Mouse (Mus musculus) limb, embryonic 11.5 days (tissue): ENCODE measurements around the gene Usp3. TPM values are rescaled to one million over a fixed set of nuclear protein-coding genes. Genes with fewer than 3 reads are reported as not detected.

Experiments used
- ATAC-seq: fragments of 200-750 bp; cut with Nextera tagmentation; 2 replicates; pipeline ENCODE4 v1.8.0; 2017; ENCODE audit warnings: low read depth; ENCODE audit not compliant: insufficient number of reproducible peaks, low FRiP score, low TSS enrichment
- DNase-seq: peaks from one replicate; pipeline ENCODE4 v3.0.0-alpha.2; 2015; ENCODE audit warnings: low spot score
- H3K27ac ChIP-seq: fragments of 300-500 bp; sonication (generic); replicated peaks from 2 replicates; pipeline ENCODE4 v1.5.1; 2014; ENCODE audit warnings: low read depth, mild to moderate bottlenecking, low read length
- H3K27me3 ChIP-seq: fragments of 300-500 bp; sonication (generic); 2 replicates; pipeline ENCODE4 v1.6.1; 2014; ENCODE audit warnings: mild to moderate bottlenecking, low read length, mixed read lengths; ENCODE audit not compliant: control insufficient read depth, insufficient read depth
- H3K36me3 ChIP-seq: fragments of 300-500 bp; sonication (generic); 2 replicates; pipeline ENCODE4 v1.6.1; 2014; ENCODE audit warnings: mild to moderate bottlenecking, low read length, moderate library complexity, mixed read lengths; ENCODE audit not compliant: control insufficient read depth, insufficient read depth
- H3K4me1 ChIP-seq: fragments of 300-500 bp; sonication (generic); 2 replicates; pipeline ENCODE4 v1.6.1; 2014; ENCODE audit warnings: low read length, mixed read lengths; ENCODE audit not compliant: control insufficient read depth, insufficient read depth
- H3K4me2 ChIP-seq: fragments of 300-500 bp; sonication (generic); 2 replicates; pipeline ENCODE4 v1.6.1; 2014; ENCODE audit warnings: low read depth, mild to moderate bottlenecking, moderate library complexity; ENCODE audit not compliant: severe bottlenecking
- H3K4me3 ChIP-seq: fragments of 300-500 bp; sonication (generic); 2 replicates; pipeline ENCODE4 v1.5.1; 2014; ENCODE audit warnings: low read depth, low read length
- H3K9ac ChIP-seq: fragments of 300-500 bp; sonication (generic); 2 replicates; pipeline ENCODE4 v1.6.1; 2014; ENCODE audit warnings: mild to moderate bottlenecking, low read length
- H3K9me3 ChIP-seq: fragments of 300-500 bp; sonication (generic); 2 replicates; pipeline ENCODE4 v1.6.1; 2016; ENCODE audit warnings: low read length; ENCODE audit not compliant: control insufficient read depth
- WGBS: fragments of 180-500 bp; shearing (Covaris S2); extraction: QIAGEN DNeasy Blood & Tissue Kit; methylation state at CpG from one replicate; pipeline ENCODE4 v1.1.7; 2014; 5-methylcytosine and 5-hydroxymethylcytosine counted together
- polyA plus RNA-seq: library from polyadenylated mRNA; unstranded; fragments of >200 nt; fragmentation: Nextera tagmentation; extraction: Ambion mirVana; gene quantifications from 2 replicates; pipeline ENCODE4 v1.2.1, GENCODE M21; 2014

The Usp3 gene
- polyA plus RNA-seq, 1 experiment from 2014 or later: 90.9 TPM

DNA sequence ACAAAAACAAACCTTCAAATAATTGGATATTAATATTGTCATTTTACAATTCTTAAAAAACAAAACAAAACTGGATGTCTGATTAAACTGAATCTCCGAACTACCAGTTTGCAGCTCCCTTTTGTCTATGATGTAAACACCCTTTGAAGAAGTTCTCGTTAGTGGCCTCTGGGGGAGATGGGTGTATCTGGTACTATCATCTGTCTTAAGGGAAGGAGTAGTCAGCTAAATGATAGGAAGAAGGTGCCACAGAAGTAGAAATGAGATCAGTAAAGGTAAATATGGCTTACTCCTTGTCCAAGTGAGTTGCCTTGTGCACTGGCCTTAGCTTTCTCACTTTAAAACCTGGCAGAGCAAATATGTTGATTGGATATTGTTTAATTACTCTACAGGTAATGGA lies 115.2 kb downstream of the Usp3 start:
- Histone ChIP-seq H3K27ac (no peak overlapping the region), H3K4me1 (no peaks in the 10 kb centered on the region), H3K9ac (no peak overlapping the region), H3K4me2 (no peak overlapping the region), H3K36me3 (peaks cover 9% of the 10 kb centered on the region), H3K4me3 (no peak overlapping the region), H3K9me3 (no peaks in the 10 kb centered on the region), H3K27me3 (no peaks in the 10 kb centered on the region)
- ATAC-seq (no peak), DNase-seq (no peak)
- WGBS: 74% methylated on average over 2 of the region's 2 CpGs

- Histone ChIP-seq H3K36me3 (no peaks in the 10 kb centered on the region), H3K4me1 (no peaks in the 10 kb centered on the region), H3K4me3 (no peak overlapping the region), H3K27me3 (no peaks in the 10 kb centered on the region), H3K9ac (no peak overlapping the region), H3K9me3 (no peaks in the 10 kb centered on the region), H3K4me2 (no peak overlapping the region), H3K27ac (no peak overlapping the region)
- WGBS: 60% methylated on average over 4 of the region's 4 CpGs
- DNase-seq (no peak), ATAC-seq (no peak)
These were observed 127.9 kb downstream of the Usp3 start for GRCm38 (mm10) chr9:66465087-66465486.

Other genes starting within 250 kb of the Usp3 start
- gene Herc1, start 242.7 kb downstream of the Usp3 start, polyA plus RNA-seq: 24.9 and 28.2 TPM in 2 replicates
- 1.5 and 1.9 TPM in 2 replicates for gene Fbxl22, start 78.5 kb downstream of the Usp3 start, polyA plus RNA-seq
- gene Car12, start 120.5 kb upstream of the Usp3 start, polyA plus RNA-seq: 2.8 and 4.3 TPM in 2 replicates
- gene Aph1b, start 202.3 kb upstream of the Usp3 start, polyA plus RNA-seq: 13.5 and 13.6 TPM in 2 replicates
- gene Gm10647, start 203.9 kb upstream of the Usp3 start, polyA plus RNA-seq: 0.13 and 0.28 TPM in 2 replicates
- 1.1 and 3.2 TPM in 2 replicates for gene Aph1c, start 241.6 kb upstream of the Usp3 start, polyA plus RNA-seq